Mouse (Mus musculus): ENCODE measurements around the gene Rep15.

GRCm38 (mm10) chr6:147062694-147063093 lies 30.3 kb downstream of the Rep15 start:
- TF ChIP-seq CTCF (IDR thresholded peaks at IDR 0.05; ENCODE audit: control insufficient read depth, insufficient read depth, low read length) (no peak), POLR2A (IDR thresholded peaks at IDR 0.05; ENCODE audit: borderline replicate concordance, control insufficient read depth, low read depth, low read length) (no peak)

Measured in bone marrow, adult 2 months (tissue).